Mouse (Mus musculus): ENCODE data around the gene Akr1c18.
A peak's percentile ranks its signal among the peaks of the same experiment; 100 is the strongest.
"Not testable (repeated sequence)": the region's sequence is repeated elsewhere in the genome, so short reads cannot be mapped to it uniquely, and the experiment has no call there.

The Akr1c18 gene

DNA sequence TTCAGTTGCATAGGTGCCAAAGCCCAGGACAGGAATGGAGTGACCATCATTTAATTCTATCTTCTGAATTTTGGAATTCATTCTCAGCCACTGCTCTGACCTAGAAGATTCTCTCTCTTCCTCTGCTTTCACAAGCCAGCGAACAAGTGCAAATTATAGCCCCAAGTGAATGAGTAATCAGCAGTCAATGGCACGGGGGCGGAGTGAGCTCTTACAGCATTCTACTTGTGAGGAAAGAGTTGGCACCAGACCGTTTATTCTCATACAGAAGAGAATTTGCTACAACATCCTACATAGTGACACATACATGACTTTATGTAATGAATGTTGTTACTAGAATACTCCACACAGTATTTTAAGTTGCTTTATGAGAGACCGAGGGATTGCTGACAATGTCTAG lies at the start of gene Akr1c18:
Gene Akr1c18, minus strand, starts transcription at position 137 of the 400 bp plus-strand sequence.
- peak in 1 of 2 experiments; percentile 74 for DNase-seq (ENCODE audit: inconsistent age in 2 of 2, low spot score in 1 of 2)

DNA sequence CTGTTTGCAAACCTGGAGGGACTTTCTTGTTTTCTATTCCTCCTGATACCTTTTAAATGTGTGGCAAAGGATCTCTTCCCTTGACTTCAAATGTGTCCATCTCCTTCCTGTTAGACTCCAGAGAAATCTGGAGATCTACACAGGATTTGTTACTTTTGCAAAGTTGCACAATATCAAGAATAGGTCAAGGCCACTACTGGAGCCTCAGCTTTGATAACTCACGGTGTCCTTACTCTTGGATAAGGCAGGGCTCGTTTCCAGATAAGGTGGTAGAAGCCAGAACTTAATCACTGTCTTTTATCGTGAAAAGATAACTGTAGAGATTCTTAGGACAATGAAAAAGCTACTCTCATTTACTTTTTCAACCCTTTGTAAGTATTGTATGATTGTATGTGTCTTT lies 42.1 kb upstream of the Akr1c18 start:
- peak; percentile 6 to 63 for DNase-seq (ENCODE audit: inconsistent age in 2 of 2, low spot score in 1 of 2)

DNA sequence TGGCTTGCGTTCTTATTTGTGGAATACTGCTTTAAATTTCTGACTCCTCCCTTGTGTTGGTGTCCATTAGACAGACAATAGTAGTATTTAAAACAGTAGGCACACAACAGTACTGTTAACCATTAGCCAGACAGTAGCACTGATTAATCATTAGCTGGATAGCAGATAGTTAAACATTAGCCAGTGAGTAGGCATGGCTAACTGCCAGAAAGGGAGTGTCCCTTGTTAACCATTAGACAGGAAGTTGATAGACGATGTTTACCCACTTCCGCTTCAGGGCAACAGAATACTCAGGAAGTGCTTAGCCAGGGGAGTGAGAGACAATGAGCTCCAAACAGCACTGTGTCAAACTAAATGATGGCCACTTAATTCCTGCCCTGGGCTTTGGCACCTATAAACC lies 40.5 kb upstream of the Akr1c18 start, which contains the start of gene Akr1c13:
Gene Akr1c13, plus strand, starts transcription at position 247 of the 400 bp plus-strand sequence.
- peak in 1 of 2 experiments; percentile 55 for DNase-seq (ENCODE audit: inconsistent age in 2 of 2, low spot score in 1 of 2)

GRCm38 (mm10) chr13:4188174-4188573 lies 37.7 kb upstream of the Akr1c18 start:
- peak in 1 of 2 experiments; percentile 55 for DNase-seq (ENCODE audit: inconsistent age in 2 of 2, low spot score in 1 of 2)

DNA sequence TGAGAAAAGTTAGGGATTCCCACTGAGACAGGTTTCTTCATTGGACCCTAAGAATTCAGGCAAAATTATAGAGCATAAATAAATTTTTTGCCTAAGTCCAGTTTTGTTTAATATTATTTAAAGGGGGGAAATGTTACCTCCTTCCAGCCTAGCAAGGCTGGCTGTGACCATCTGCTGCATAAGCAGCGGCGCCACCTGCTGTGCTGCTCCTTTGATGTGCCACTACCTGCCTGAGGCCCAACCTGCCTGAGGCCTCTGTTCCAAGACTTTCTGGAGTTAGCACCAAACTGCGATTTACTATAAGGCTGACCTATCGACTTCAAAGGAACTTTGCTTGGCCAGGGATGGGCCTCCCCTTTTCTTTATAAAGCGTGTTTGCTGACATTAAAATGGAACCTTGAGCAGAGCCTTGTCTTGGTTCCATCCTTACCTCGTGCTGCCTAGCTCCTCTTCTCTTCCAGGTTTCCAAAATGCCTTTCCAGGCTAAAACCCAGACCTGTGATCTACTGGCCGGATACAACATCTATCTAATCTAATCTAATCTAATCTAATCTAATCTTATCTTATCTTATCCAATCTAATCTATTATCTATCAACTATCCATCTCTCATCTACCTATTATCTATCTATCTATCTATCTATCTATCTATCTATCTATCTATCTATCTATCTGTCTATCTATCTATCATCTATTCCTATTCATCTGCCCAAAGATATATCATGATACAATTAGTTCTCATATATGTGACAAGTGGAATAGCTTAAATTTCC lies 36.4 kb upstream of the Akr1c18 start:
- DNase-seq (ENCODE audit: inconsistent age in 2 of 2, low spot score in 1 of 2), result not testable (repeated sequence)

GRCm38 (mm10) chr13:4183116-4183515 lies 32.7 kb upstream of the Akr1c18 start:
- DNase-seq (ENCODE audit: inconsistent age in 2 of 2, low spot score in 1 of 2), result no peak

DNA sequence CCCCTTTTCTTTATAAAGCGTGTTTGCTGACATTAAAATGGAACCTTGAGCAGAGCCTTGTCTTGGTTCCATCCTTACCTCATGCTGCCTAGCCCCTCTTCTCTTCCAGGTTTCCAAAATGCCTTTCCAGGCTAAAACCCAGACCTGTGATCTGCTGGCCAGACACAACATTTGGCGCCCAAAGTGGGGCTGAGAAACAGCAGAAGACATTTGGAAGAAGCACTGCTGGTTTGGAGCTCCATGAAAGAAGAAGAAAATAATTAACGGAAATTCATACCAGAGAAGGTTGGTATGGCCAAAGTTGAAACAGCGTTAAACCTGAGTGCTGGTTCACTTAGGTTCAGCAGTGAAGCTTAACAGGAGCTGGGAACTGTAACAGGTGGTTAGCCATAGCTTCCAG lies 30.9 kb upstream of the Akr1c18 start:
- not testable (repeated sequence) for DNase-seq (ENCODE audit: inconsistent age in 2 of 2, low spot score in 1 of 2)

DNA sequence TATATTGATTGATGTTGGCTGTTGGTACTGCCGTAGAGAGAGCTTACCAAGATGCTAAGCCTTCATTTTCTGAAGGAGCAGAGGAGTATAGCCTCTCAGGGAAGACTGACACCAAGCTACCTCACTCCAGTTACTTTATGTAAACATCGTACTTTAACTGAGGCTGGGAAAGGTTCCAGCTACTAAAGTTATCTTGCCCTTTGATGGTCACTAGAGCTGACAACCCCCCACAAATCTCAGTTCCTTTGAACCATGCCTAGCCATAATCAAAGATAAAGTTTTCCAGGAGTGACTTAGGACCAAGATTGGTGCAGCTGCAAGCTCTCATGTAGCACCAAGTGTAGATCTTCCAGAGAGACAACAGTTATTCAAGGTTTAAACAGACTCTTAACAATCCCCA lies 22.5 kb upstream of the Akr1c18 start:
- no peak for DNase-seq (ENCODE audit: inconsistent age in 2 of 2, low spot score in 1 of 2)

DNA sequence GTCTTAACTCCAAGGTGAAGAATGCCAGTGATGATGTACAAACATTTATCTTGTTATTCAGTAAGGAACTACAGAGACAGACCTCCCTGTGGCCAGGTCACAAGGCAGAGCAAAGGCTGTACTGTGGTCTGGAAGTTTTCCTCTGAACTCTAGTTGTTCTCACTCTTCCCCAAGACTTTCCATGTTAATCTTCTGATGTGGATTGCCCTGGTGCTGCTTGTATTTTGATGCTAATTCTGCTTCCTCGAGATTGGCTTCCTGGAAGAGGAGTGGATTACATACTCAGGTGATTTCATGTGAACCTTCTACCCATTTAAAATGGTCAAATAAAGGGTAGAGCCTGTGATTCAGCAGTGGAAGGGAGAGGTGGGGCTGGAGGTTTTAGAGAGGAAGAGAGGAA lies 17.6 kb upstream of the Akr1c18 start:
- no peak for DNase-seq (ENCODE audit: inconsistent age in 2 of 2, low spot score in 1 of 2)

DNA sequence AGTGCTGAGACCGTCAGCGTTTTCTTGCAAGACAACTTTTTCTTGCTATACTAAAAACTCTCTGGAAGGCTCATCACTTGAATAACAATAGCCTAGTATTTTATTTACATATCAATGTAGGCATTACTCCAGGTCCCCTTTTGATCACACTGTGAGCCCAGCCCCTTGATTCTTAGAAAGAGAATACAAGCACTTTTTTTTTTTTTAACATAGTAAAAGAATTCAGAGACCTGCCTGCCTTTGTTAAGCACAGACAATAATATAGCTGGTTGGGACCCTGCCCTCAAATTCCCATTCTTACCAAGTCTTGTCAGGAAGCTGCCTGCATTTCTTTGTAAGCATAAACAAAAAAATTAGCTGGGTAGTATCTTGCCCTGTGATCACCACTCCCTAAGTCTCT lies 4.8 kb upstream of the Akr1c18 start:
- DNase-seq (ENCODE audit: inconsistent age in 2 of 2, low spot score in 1 of 2), result no peak

- DNase-seq (ENCODE audit: inconsistent age in 2 of 2, low spot score in 1 of 2), result no peak
Observed at GRCm38 (mm10) chr13:4153593-4153992, 3.1 kb upstream of the Akr1c18 start.

DNA sequence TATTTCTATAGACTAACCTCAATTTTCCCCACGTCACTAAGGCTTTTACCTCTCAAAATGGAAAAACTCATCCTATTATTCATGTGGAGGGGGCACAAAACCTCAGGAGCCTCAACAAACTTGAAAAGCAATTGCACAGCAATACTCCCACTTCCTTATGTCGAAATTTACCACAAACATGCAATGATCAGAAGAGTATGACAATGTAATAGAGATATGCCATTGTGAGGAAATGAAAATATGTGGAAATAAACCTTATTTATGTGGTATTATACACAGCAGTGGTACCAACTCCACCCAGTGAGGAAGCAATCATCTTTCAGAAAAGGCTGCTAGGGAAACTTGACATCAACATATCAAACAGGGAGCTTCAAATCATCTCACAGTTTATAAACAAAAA lies 2.5 kb upstream of the Akr1c18 start:
- no peak for DNase-seq (ENCODE audit: inconsistent age in 2 of 2, low spot score in 1 of 2)

DNA sequence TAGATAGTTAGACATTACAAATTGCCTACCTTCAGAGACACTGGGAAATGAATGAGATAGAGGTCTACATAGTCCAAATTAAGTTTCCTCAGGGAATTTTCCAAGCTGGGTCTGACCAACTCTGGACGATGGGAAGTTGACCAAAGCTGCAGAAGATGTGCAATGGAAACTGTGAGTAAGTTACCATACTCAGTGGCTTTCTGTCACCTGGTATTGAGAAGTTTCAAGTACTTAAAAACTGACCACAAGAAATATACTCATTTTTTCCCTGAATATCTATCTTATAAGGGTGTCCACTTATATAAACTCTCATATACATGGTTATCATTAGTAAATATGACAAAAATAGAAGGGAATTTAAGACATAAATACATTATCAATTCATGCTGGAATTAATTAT lies 6.2 kb downstream of the Akr1c18 start:
- DNase-seq (ENCODE audit: inconsistent age in 2 of 2, low spot score in 1 of 2), result no peak

DNA sequence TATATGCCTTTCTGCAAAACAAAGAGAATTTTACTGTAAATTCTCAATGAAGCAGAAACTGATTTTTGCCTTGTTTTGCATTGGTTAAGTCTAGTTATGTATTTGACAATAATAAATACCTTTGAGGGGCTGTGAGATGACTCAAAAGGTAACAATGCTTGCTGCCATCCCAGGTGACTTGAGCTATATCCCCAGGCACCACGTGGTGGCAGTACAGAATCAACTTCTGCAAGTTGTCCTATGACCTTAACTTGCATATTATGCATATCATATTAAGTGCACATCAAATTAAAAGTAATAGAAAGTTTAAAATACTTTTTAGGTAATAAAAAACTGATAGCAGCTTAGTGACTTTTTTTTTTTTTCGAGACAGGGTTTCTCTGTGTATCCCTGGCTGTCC lies 17.4 kb downstream of the Akr1c18 start:
- DNase-seq (ENCODE audit: inconsistent age in 2 of 2, low spot score in 1 of 2), result peak in 1 of 2 experiments; percentile 55

GRCm38 (mm10) chr13:4131721-4132120 lies 18.7 kb downstream of the Akr1c18 start:
- DNase-seq (ENCODE audit: inconsistent age in 2 of 2, low spot score in 1 of 2), result peak in 1 of 2 experiments; percentile 13

- DNase-seq (ENCODE audit: inconsistent age in 2 of 2, low spot score in 1 of 2), result no peak
Observed at GRCm38 (mm10) chr13:4131317-4131716, 19.1 kb downstream of the Akr1c18 start.

- peak; percentile 9 to 69 for DNase-seq (ENCODE audit: inconsistent age in 2 of 2, low spot score in 1 of 2)
Observed at GRCm38 (mm10) chr13:4129100-4129499, 21.4 kb downstream of the Akr1c18 start.

- DNase-seq (ENCODE audit: inconsistent age in 2 of 2, low spot score in 1 of 2), result not testable (repeated sequence)
Observed at GRCm38 (mm10) chr13:4125846-4126245, 24.6 kb downstream of the Akr1c18 start.

- DNase-seq (ENCODE audit: inconsistent age in 2 of 2, low spot score in 1 of 2), result not testable (repeated sequence)
Observed at GRCm38 (mm10) chr13:4124471-4124870, 26.0 kb downstream of the Akr1c18 start.

DNA sequence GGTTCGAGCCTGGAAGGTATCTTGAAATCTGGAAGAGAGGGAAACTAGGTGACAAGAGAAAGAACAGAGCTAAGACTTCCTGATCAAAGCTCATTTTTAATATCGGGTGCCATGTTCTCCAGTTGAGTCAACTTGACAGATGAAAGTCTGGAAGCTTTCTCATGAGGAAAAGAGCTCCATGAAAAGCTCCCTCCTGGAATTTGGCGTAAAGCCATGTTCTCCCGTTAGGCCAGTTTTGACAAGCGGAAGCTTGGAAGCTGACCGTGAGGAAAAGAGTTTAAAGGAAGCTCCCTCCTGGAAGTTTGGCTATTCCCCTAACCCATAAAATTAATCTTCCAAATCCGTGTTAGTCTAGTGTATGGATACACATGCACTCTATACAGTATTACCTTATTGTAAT lies 27.3 kb downstream of the Akr1c18 start:
- DNase-seq (ENCODE audit: inconsistent age in 2 of 2, low spot score in 1 of 2), result no peak

DNA sequence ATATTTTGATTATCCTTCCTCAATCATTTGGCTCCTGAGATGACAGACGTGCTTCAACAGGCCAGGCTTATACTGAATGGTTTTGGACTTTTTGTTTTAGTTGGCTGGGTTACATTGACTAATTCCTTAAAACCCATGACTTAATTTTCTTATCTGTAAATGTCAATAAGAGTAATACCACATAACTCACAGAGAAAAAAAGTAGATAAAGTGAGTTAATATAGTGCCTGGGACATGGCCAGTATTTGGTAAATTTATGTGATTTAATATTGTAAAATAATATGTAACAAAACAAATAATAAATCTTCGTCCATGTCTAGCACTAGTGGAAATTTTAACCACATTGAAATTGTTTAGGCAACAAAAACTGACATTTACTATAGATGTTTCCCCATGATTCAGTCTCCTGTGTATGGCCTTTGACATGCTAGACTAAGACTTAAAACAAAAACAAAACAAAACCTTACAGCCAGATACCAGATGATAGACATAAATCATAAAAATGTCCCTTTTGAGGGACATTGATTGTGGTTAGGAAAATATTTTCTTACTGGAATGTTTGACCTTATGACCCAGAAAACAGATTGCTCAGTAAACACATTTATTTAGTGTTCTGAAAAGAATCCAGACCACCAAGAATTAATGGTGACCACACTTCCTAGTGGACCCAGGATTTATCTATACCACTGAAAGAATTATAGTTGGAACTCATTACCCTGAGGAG lies 31.1 kb downstream of the Akr1c18 start:
- no peak for DNase-seq (ENCODE audit: inconsistent age in 2 of 2, low spot score in 1 of 2)
